Mouse (Mus musculus) small intestine, adult 2 months (tissue): Measurements from ENCODE around the gene Slc5a2.

Source experiments
- CTCF ChIP-seq: fragments of 200-500 bp; IDR thresholded peaks from 2 replicates; pipeline ENCODE4 v1.5.1; 2012; ENCODE audit warnings: low read depth, mild to moderate bottlenecking, control low read depth, inconsistent platforms, low read length, moderate library complexity, mixed read lengths; ENCODE audit not compliant: insufficient replicate concordance, insufficient read length; ENCODE audit errors: extremely low read depth
- POLR2A ChIP-seq: fragments of 200-500 bp; IDR thresholded peaks from 2 replicates; pipeline ENCODE4 v1.6.1; 2012; ENCODE audit warnings: low read depth, mild to moderate bottlenecking, control low read depth, inconsistent platforms, low read length, moderate library complexity

- TF ChIP-seq POLR2A (no peak), CTCF (no peak)
Measured at GRCm38 (mm10) chr7:128284047-128284446, 18.6 kb downstream of the Slc5a2 start.
